Mouse (Mus musculus) hindbrain, embryonic 12.5 days (tissue): ENCODE measurements around the gene Gm7792. TPM values are rescaled to one million over a fixed set of nuclear protein-coding genes. Genes with fewer than 3 reads are reported as not detected.
"Not testable (repeated sequence)": the region's sequence is repeated elsewhere in the genome, so short reads cannot be mapped to it uniquely, and the experiment has no call there.

Experiments used
- ATAC-seq: fragments of 200-750 bp; cut with Nextera tagmentation; 2 replicates; pipeline ENCODE4 v1.8.0; 2017; ENCODE audit warnings: moderate TSS enrichment; ENCODE audit not compliant: low FRiP score
- H3K27ac ChIP-seq: fragments of 300-500 bp; sonication (generic); 2 replicates; pipeline ENCODE4 v1.5.1; 2016; ENCODE audit warnings: mild to moderate bottlenecking
- H3K27me3 ChIP-seq: fragments of 300-500 bp; sonication (generic); 2 replicates; pipeline ENCODE4 v1.6.1; 2016; ENCODE audit warnings: mild to moderate bottlenecking
- H3K36me3 ChIP-seq: fragments of 300-500 bp; sonication (generic); 2 replicates; pipeline ENCODE4 v1.6.1; 2016; ENCODE audit warnings: mild to moderate bottlenecking
- H3K4me1 ChIP-seq: fragments of 300-500 bp; sonication (generic); 2 replicates; pipeline ENCODE4 v1.6.1; 2016
- H3K4me2 ChIP-seq: fragments of 300-500 bp; sonication (generic); replicated peaks from 2 replicates; pipeline ENCODE4 v1.6.1; 2016; ENCODE audit warnings: mild to moderate bottlenecking
- H3K4me3 ChIP-seq: fragments of 300-500 bp; sonication (generic); 2 replicates; pipeline ENCODE4 v1.5.1; 2016; ENCODE audit warnings: mild to moderate bottlenecking
- H3K9ac ChIP-seq: fragments of 300-500 bp; sonication (generic); 2 replicates; pipeline ENCODE4 v1.6.1; 2016; ENCODE audit warnings: mild to moderate bottlenecking, moderate library complexity
- H3K9me3 ChIP-seq: fragments of 300-500 bp; sonication (generic); replicated peaks from 2 replicates; pipeline ENCODE4 v1.6.1; 2016; ENCODE audit warnings: mild to moderate bottlenecking
- WGBS: fragments of 180-500 bp; shearing (Covaris S2); methylation state at CpG from one replicate; pipeline ENCODE4 v1.1.7; 2016; 5-methylcytosine and 5-hydroxymethylcytosine counted together
- polyA plus RNA-seq: library from polyadenylated mRNA; unstranded; fragments of >200 nt; fragmentation: Nextera tagmentation; extraction: Ambion mirVana; gene quantifications from 2 replicates; pipeline ENCODE4 v1.2.1, GENCODE M21; 2016

Gene Gm7792
- not detected in 2 replicates for polyA plus RNA-seq

- H3K36me3 ChIP-seq, H3K4me1 ChIP-seq, ATAC-seq, H3K9ac ChIP-seq, H3K9me3 ChIP-seq, H3K27me3 ChIP-seq, H3K27ac ChIP-seq, H3K4me2 ChIP-seq, H3K4me3 ChIP-seq: not testable (repeated sequence)
- WGBS, result 79% methylated on average over 1 of the region's 2 CpGs
These were observed at the start of gene Gm7792 for GRCm38 (mm10) chr5:93843476-93843875. Gm7792 (plus strand) TSS chr5:93843776.

Other genes starting within 250 kb of the Gm7792 start
- not detected in 2 replicates for gene C87414, start 172.2 kb upstream of the Gm7792 start, polyA plus RNA-seq
- not detected in 2 replicates for gene Gm16429, start 85.3 kb downstream of the Gm7792 start, polyA plus RNA-seq
- not detected in 2 replicates for gene BC061212, start 226.8 kb downstream of the Gm7792 start, polyA plus RNA-seq
- gene Gm6351, start 232.6 kb downstream of the Gm7792 start, polyA plus RNA-seq, result not detected in 2 replicates